Mouse (Mus musculus): ENCODE measurements around the gene Lsm10. TPM values are rescaled to one million over a fixed set of nuclear protein-coding genes. Genes with fewer than 3 reads are reported as not detected.

The Lsm10 gene
- polyA plus RNA-seq, 1 experiment: 41.9 TPM

DNA sequence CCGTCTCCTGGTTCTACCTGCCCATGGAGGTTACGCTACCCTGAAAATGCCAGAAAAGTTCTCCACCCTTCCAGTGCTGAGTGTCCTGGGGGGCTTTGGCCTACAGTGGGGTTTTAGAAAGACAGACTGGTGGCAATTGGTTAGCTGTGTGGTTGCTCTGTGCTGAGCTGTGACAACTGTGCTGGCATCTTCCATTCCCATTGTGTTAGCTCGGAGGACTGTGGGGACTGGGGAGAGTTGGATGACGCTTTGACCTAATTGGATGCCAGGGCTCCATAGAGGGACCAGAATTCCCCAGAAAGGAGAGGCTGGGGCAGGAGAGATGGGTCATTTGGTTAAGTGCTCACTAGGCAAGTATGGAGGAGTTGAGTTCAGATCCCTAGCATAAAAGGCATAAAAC, 37.8 kb downstream of the Lsm10 start:
- Histone ChIP-seq H3K4me1 (ENCODE audit: control insufficient read depth, insufficient read depth, low read length) (no peaks in the 10 kb centered on the region), H3K36me3 (ENCODE audit: control insufficient read depth, insufficient read depth, low read length) (peaks cover 2% of the 10 kb centered on the region), H3K27ac (ENCODE audit: control insufficient read depth, insufficient read depth, low read depth, low read length) (no peak overlapping the region), H3K4me3 (ENCODE audit: control insufficient read depth, low read depth, low read length) (no peak overlapping the region), H3K27me3 (ENCODE audit: control insufficient read depth, insufficient read depth, low read length) (no peaks in the 10 kb centered on the region)
- TF ChIP-seq CTCF (IDR thresholded peaks at IDR 0.05; ENCODE audit: control insufficient read depth, insufficient read depth, insufficient replicate concordance, low read depth, low read length) (no peak), POLR2A (IDR thresholded peaks at IDR 0.05; ENCODE audit: control insufficient read depth, low read depth, low read length) (no peak)

DNA sequence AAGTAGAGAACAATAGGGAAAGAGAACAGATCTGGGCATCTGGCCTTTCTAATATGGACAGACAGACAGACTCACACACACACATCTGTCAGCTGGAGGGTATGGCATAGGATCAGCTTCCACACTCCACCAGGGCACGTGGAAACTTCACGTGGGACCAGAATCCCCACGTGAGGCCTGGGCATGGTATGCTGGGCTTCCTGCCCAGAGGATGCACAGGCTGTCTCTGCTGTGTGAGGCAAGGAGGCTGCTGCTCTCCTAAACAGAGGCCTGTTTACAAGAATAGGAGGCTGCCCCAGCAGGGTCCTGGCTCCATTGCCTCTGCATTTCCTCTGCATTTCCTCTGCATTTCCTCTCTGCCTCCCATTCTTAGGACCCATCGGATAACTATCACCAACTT, 38.2 kb downstream of the Lsm10 start:
- H3K4me1 ChIP-seq (ENCODE audit: control insufficient read depth, insufficient read depth, low read length): no peaks in the 10 kb centered on the region
- TF ChIP-seq CTCF (IDR thresholded peaks at IDR 0.05; ENCODE audit: control insufficient read depth, insufficient read depth, insufficient replicate concordance, low read depth, low read length) (no peak), POLR2A (IDR thresholded peaks at IDR 0.05; ENCODE audit: control insufficient read depth, low read depth, low read length) (no peak)
- H3K36me3 ChIP-seq (ENCODE audit: control insufficient read depth, insufficient read depth, low read length): peaks cover 4% of the 10 kb centered on the region
- H3K4me3 ChIP-seq (ENCODE audit: control insufficient read depth, low read depth, low read length): no peak overlapping the region
- H3K27me3 ChIP-seq (ENCODE audit: control insufficient read depth, insufficient read depth, low read length): no peaks in the 10 kb centered on the region
- H3K27ac ChIP-seq (ENCODE audit: control insufficient read depth, insufficient read depth, low read depth, low read length): no peak overlapping the region

DNA sequence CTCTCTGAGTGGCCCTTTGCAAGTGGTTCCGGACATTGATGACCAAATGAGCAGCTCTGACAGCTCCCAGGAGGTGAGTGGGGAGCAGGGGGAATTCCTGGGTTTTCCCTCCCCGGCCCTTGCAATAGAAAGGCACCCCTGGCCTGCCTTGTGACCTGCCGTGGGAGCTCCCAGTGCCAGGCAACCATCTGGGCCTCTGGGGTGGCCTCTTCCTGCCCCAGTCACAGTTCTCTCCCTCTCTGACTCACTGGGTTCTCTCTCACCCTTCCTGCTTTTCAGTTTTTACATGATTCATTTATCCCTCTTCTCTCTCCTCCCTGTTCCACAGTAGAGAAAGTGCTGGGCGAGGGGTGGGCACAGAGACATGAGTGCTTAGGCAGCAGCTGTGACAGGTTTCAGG, 41.4 kb downstream of the Lsm10 start:
- H3K27me3 ChIP-seq (ENCODE audit: control insufficient read depth, insufficient read depth, low read length): no peaks in the 10 kb centered on the region
- H3K27ac ChIP-seq (ENCODE audit: control insufficient read depth, insufficient read depth, low read depth, low read length): no peak overlapping the region
- H3K4me1 ChIP-seq (ENCODE audit: control insufficient read depth, insufficient read depth, low read length): no peaks in the 10 kb centered on the region
- TF ChIP-seq CTCF (IDR thresholded peaks at IDR 0.05; ENCODE audit: control insufficient read depth, insufficient read depth, insufficient replicate concordance, low read depth, low read length) (no peak), POLR2A (IDR thresholded peaks at IDR 0.05; ENCODE audit: control insufficient read depth, low read depth, low read length) (no peak)
- H3K36me3 ChIP-seq (ENCODE audit: control insufficient read depth, insufficient read depth, low read length): peaks cover 4% of the 10 kb centered on the region; the same call in 1 of the 2 replicates
- no peak overlapping the region for H3K4me3 ChIP-seq (ENCODE audit: control insufficient read depth, low read depth, low read length)

DNA sequence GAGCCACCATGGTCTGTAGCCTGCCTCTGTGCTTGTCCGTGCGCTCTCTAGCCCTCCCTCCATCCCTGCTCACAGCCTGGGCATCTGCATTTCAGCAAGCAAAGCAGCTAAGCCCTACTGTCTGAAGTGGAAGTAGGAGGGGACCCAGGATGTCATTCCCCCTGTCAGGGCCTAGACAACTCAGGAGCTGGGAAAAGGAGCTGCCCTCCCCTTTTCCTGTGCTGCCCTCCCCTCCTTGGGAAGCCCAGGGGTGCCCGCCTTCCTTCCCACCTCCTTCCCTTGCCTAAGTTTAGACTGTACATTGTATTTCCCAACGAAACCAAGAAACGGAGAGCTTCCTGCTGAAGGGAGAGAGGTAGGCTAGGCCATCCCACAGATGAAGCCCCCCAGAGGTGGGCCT, 44.6 kb downstream of the Lsm10 start:
- no peak for TF ChIP-seq CTCF (IDR thresholded peaks at IDR 0.05; ENCODE audit: control insufficient read depth, insufficient read depth, insufficient replicate concordance, low read depth, low read length)
- TF ChIP-seq POLR2A (IDR thresholded peaks at IDR 0.05; ENCODE audit: control insufficient read depth, low read depth, low read length): no peak

DNA sequence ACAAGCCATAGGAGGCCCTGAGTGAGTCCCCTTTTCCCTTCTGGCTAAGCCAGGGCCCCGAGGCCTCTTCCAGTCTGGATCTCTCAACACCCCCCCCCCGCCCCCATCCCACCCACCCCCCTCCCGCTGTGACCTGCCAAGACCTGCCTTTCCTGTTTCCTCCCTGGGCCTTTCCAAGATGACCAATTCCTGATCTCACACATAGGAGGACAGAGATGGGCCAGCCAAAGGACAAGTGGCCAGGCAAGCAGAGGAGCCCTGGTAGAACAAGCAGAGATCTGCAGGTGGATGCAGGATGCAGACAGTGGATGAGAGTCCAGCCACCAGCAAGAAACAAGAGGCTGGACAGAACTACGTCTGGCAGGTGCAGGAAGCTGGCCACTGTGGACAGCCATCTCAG, 49.0 kb downstream of the Lsm10 start:
- Histone ChIP-seq H3K4me3 (ENCODE audit: control insufficient read depth, low read depth, low read length) (no peak overlapping the region), H3K36me3 (ENCODE audit: control insufficient read depth, insufficient read depth, low read length) (no peaks in the 10 kb centered on the region), H3K4me1 (ENCODE audit: control insufficient read depth, insufficient read depth, low read length) (peaks cover 17% of the 10 kb centered on the region), H3K27ac (ENCODE audit: control insufficient read depth, insufficient read depth, low read depth, low read length) (no peak overlapping the region), H3K27me3 (ENCODE audit: control insufficient read depth, insufficient read depth, low read length) (no peaks in the 10 kb centered on the region)
- no peak for TF ChIP-seq CTCF (IDR thresholded peaks at IDR 0.05; ENCODE audit: control insufficient read depth, insufficient read depth, insufficient replicate concordance, low read depth, low read length)
- no peak for TF ChIP-seq POLR2A (IDR thresholded peaks at IDR 0.05; ENCODE audit: control insufficient read depth, low read depth, low read length)

More for the DNA sequence above, 44.6 kb downstream of the Lsm10 start:
- peak overlapping the region; percentile 36 for H3K27ac ChIP-seq (ENCODE audit: control insufficient read depth, insufficient read depth, low read depth, low read length)
- no peak overlapping the region for H3K4me3 ChIP-seq (ENCODE audit: control insufficient read depth, low read depth, low read length)
- H3K27me3 ChIP-seq (ENCODE audit: control insufficient read depth, insufficient read depth, low read length): no peaks in the 10 kb centered on the region
- peaks cover 4% of the 10 kb centered on the region; the same call in 1 of the 2 replicates for H3K36me3 ChIP-seq (ENCODE audit: control insufficient read depth, insufficient read depth, low read length)
- no peaks in the 10 kb centered on the region for H3K4me1 ChIP-seq (ENCODE audit: control insufficient read depth, insufficient read depth, low read length)

DNA sequence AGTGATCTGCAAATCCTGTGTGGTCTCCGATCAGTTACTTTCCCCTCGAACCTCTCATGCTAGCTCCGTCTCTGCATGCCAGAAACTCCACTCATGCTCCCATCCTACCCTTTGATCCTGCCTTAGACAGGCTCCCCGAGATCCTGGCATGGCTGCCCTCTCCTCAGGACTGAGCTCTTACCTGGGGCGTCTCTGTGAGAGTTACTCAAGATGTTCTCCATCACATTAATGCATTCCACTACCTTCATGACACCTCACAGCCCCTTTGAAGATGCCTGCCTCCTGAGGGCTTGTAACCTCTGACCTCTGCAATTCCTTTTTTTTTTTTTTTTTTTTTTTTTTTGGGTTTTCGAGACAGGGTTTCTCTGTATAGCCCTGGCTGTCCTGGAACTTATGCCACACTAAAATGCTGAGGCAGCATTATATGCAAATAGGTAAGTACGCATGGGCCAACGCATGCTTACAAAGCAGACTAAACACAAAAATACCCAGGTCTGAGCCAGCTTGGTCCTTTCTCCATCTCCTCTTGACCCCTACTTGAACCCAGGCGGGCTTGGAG, 50.6 kb downstream of the Lsm10 start:
- no peak for TF ChIP-seq POLR2A (IDR thresholded peaks at IDR 0.05; ENCODE audit: control insufficient read depth, low read depth, low read length)
- TF ChIP-seq CTCF (IDR thresholded peaks at IDR 0.05; ENCODE audit: control insufficient read depth, insufficient read depth, insufficient replicate concordance, low read depth, low read length): no peak
- H3K27me3 ChIP-seq (ENCODE audit: control insufficient read depth, insufficient read depth, low read length): no peaks in the 10 kb centered on the region
- H3K27ac ChIP-seq (ENCODE audit: control insufficient read depth, insufficient read depth, low read depth, low read length): peak overlapping the region; percentile 26; the same call in 1 of the 2 replicates
- no peak overlapping the region for H3K4me3 ChIP-seq (ENCODE audit: control insufficient read depth, low read depth, low read length)
- H3K36me3 ChIP-seq (ENCODE audit: control insufficient read depth, insufficient read depth, low read length): no peaks in the 10 kb centered on the region
- H3K4me1 ChIP-seq (ENCODE audit: control insufficient read depth, insufficient read depth, low read length): peaks cover 17% of the 10 kb centered on the region

DNA sequence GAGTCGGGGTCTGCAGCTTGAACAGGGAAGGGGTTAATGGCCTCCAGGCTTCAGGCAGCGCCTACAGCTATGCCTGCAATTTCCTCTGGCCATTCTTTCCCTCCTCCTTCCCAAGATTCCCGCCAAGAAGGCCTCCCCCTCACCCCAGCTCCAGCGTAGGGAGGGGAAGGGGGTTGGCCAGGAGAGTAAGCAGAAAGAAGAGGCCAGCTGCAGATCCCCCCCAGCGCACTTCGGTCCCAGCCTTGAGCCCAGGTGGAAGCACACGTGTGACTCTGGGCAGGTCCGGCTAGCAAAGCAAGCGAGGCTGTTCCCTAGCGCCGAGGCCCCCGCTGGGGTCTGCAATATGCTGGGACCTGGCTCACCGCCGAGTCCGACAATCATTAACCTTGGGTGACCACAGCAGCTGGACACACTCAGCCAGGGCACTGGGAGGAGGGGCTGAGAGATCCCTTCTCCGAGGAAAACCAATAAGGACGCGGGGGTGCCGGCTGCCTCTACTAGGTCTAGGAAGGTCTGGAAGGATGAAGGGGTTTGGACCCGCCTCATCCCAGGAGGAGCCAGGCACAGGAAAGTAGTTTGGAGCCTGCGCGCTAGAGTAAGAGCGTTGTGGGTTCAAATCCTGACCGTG, 51.2 kb downstream of the Lsm10 start, which contains the start of gene Eva1b:
Gene Eva1b, plus strand, starts transcription at position 212 of the 628 bp plus-strand sequence.
- H3K36me3 ChIP-seq (ENCODE audit: control insufficient read depth, insufficient read depth, low read length): no peaks in the 10 kb centered on the region
- no peak for TF ChIP-seq CTCF (IDR thresholded peaks at IDR 0.05; ENCODE audit: control insufficient read depth, insufficient read depth, insufficient replicate concordance, low read depth, low read length)
- no peak for TF ChIP-seq POLR2A (IDR thresholded peaks at IDR 0.05; ENCODE audit: control insufficient read depth, low read depth, low read length)
- H3K27ac ChIP-seq (ENCODE audit: control insufficient read depth, insufficient read depth, low read depth, low read length): peak within 1 kb of the TSS; percentile 26; the same call in 1 of the 2 replicates
- no peaks in the 10 kb centered on the region for H3K27me3 ChIP-seq (ENCODE audit: control insufficient read depth, insufficient read depth, low read length)
- H3K4me1 ChIP-seq (ENCODE audit: control insufficient read depth, insufficient read depth, low read length): peaks cover 17% of the 10 kb centered on the region
- peak within 1 kb of the TSS; percentile 58 for H3K4me3 ChIP-seq (ENCODE audit: control insufficient read depth, low read depth, low read length)

Other genes starting within 250 kb of the Lsm10 start
- 0.59 and 0.80 TPM in 2 replicates for gene Csf3r, start 72.1 kb upstream of the Lsm10 start, polyA plus RNA-seq (2012; rRNA removed)
- gene Mrps15, start 49.7 kb upstream of the Lsm10 start, polyA plus RNA-seq (2012; rRNA removed): 30.4 and 33.9 TPM in 2 replicates
- gene Oscp1, start 38.1 kb upstream of the Lsm10 start, polyA plus RNA-seq (2012; rRNA removed): 166 and 189 TPM in 2 replicates
- gene Stk40, start 7.3 kb downstream of the Lsm10 start, polyA plus RNA-seq (2012; rRNA removed): 33.5 and 33.9 TPM in 2 replicates
- 5.4 and 6.2 TPM in 2 replicates for gene Eva1b, start 51.1 kb downstream of the Lsm10 start, polyA plus RNA-seq (2012; rRNA removed)
- 285 and 337 TPM in 2 replicates for gene Sh3d21, start 66.9 kb downstream of the Lsm10 start, polyA plus RNA-seq (2012; rRNA removed)
- gene Thrap3, start 106.1 kb downstream of the Lsm10 start, polyA plus RNA-seq (2012; rRNA removed): 48.4 and 56.8 TPM in 2 replicates
- 6.0 and 7.5 TPM in 2 replicates for gene Map7d1, start 159.7 kb downstream of the Lsm10 start, polyA plus RNA-seq (2012; rRNA removed)
- 20.1 and 20.5 TPM in 2 replicates for gene Trappc3, start 165.7 kb downstream of the Lsm10 start, polyA plus RNA-seq (2012; rRNA removed)
- 0.42 and 0.48 TPM in 2 replicates for gene Col8a2, start 190.2 kb downstream of the Lsm10 start, polyA plus RNA-seq (2012; rRNA removed)
- 5.8 and 8.1 TPM in 2 replicates for gene Adprhl2, start 225.1 kb downstream of the Lsm10 start, polyA plus RNA-seq (2012; rRNA removed)
- gene Tekt2, start 229.1 kb downstream of the Lsm10 start, polyA plus RNA-seq (2012; rRNA removed): 507 and 517 TPM in 2 replicates